Mouse (Mus musculus) c-Kit-positive CD71-positive TER-119-negative erythroid progenitor cells, embryonic 14.5 days (primary cell): Measurements from ENCODE around the gene Cep350.

Source experiments
- DNase-seq: peaks from one replicate; pipeline ENCODE4 v3.0.0-alpha.2; 2013; ENCODE audit warnings: low read depth

The Cep350 gene

GRCm38 (mm10) chr1:155973068-155973718, at the start of gene Cep350:
Cep350 (minus strand) TSS chr1:155973255.
- DNase-seq = peak; percentile 97

- DNase-seq = no peak
Observed at GRCm38 (mm10) chr1:156020402-156020801, 47.3 kb upstream of the Cep350 start.

DNA sequence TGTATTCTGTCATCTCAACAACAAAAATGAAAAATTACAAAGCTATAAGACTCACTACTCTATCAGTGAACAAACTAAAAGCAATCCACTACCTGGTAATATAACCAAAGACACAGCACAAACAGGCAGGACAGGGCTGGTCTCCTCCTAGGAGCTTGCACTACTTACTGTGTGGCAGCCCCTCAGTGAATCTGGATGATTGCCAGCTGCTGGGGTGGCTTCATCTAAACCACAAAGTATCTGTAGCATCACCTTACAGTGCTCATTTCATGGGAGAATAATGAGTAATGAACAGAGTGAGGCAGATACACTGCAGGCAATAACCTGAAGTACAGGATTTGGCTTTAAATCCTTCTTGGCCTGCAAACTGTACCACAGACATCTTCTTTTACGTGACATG, 46.7 kb upstream of the Cep350 start:
- DNase-seq = no peak

- DNase-seq = no peak
Observed at GRCm38 (mm10) chr1:156009003-156009402, 35.9 kb upstream of the Cep350 start.

DNA sequence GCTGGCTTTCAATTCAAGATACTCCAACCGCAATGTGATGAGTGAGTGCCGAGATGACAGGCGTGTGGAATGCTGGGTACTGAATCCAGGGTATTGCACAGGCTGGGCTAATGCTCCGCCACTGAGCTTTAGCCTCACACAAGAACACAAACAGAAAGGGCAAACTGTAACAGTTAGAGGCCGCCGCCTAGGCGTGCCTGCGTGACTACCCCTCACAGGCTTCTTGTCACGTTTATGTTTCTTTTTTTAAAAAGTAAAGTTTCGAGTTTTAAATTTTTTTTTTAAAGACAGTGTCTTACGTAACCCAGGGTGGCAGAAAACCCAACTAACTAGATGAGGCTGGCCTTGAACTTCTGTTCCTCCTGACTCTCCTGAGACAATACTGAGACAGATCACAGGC, 32.9 kb upstream of the Cep350 start:
- DNase-seq = no peak

DNA sequence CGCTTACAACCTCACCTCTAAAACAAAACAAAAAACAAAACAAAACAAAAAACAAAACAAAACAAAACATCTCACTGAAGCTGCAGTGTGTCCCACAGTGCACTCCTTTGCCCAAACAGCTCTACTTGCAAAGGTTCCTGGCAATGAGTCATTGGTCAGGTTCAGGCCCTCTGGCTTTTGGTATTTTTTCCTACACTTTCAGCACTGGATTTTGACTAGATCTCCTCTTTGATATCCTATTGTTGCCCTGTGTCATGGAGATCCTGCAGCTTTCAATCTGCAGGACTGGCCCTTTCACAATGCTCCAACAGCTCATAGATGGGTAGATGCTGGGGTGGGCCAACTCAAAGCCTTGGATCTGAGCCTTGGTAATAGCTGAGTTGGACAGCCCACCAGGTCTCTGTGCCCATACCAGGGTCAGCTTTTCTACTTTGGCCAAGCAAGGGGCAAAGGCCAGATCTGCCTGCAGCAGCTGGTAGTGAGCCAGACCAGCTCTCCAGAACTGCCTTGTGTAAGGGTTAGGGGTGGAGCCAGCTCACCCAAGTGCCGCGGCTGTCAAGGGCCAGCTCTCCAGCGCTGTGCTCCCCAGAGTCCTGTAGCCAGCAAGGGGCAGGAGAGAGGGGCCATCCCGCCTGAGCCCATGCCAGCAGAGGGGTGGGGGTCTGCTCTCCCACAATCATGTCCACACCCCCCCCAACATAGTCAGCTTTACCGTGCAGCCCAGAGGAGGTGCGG, 30.3 kb upstream of the Cep350 start:
- no peak for DNase-seq

GRCm38 (mm10) chr1:156002366-156002765, 29.3 kb upstream of the Cep350 start:
- no peak for DNase-seq

- DNase-seq = no peak
Observed at GRCm38 (mm10) chr1:155995612-155996011, 22.6 kb upstream of the Cep350 start.

DNA sequence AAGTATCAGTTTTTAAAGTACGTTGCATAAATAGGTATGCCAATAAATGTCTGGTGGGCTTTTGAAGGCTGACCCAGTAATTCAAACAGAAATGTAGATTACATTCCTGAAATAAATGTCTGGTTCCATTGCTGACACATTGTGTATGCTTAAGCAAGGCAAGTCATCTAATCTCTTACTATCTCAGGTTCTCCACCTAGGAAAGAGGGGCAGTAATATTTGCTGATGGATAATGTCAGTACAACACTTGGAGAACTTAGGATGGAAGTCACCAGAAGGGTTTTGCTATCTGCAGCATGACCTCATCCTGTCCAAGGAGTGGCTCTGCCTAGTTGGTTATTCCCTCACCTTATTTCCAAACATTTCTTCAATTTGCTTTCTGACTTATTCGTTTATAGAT, 21.5 kb upstream of the Cep350 start:
- no peak for DNase-seq

DNA sequence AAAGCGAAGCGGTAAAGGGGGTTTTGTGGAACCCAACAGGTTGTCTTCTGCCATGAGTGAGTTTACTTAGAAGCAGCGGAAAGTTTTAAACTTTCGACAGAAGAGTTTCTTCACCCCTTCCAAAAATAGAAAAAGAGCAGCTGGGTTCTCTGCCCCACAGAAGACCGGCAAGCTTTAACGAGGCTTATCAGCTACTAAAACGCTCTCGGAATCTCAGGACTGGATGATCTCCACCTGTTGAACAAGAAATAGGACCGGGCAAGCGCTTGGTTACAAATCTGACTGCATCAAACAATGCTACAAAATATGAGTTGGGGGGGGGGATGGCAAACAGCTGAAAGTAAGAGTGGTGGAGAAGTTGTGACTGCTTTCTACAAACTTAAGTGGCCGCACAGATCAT, 17.3 kb upstream of the Cep350 start:
- DNase-seq = no peak

- DNase-seq = no peak
Observed at GRCm38 (mm10) chr1:155989387-155989786, 16.3 kb upstream of the Cep350 start.

GRCm38 (mm10) chr1:155987625-155988024, 14.6 kb upstream of the Cep350 start:
- DNase-seq = no peak

GRCm38 (mm10) chr1:155974931-155975330, 1.9 kb upstream of the Cep350 start:
- DNase-seq = peak; percentile 20

- peak; percentile 41 for DNase-seq
Observed at GRCm38 (mm10) chr1:155973719-155974379, 794 bp upstream of the Cep350 start.

DNA sequence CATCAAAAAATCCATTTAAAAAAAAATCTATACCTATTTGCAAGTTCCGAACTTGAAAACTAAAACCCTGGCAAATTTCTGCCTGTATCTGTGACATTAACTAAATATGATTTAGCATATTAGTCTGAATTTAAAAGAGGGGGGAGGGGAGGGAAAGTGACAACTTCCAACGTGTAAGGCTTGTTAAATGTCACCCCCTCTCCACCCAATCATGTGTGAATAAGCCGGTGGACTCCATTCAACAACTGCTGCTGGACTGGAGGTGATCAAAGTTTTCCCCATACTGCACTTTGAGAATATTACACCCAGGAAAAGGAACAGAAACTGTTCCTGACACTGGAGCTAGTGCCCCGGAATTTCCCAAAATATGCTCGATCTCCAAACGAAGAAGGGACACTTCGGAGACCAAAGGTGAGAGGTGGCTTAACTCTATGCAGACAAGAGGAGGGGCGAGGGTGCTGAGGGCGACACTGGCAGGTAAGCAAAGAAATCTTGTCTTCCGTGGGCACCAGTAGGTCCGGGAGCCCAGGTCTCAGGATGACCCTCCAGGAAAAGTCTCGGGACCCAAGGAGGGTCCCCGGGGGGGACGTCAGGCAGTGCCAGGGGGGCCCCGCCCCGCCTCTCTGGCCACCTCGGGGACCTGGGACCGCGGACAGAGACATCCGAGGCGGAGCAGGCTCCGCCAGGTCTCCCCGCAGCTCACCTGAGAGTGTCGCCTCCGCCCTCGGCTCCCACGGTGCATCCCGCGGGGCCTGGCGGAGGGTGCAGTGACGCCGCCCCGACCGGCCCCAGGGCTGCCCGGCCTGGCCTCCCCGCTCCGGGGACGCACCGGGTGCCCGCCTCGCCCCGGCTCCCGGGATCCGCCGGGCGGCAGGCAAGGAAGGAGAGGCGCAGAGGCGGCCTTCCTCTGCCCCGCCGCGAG, 648 bp downstream of the Cep350 start:
- peak; percentile 36 for DNase-seq

- no peak for DNase-seq
Observed at GRCm38 (mm10) chr1:155949170-155949569, 23.9 kb downstream of the Cep350 start.

- no peak for DNase-seq
Observed at GRCm38 (mm10) chr1:155944361-155944760, 28.7 kb downstream of the Cep350 start.

GRCm38 (mm10) chr1:155937416-155937815, 35.6 kb downstream of the Cep350 start:
- no peak for DNase-seq

DNA sequence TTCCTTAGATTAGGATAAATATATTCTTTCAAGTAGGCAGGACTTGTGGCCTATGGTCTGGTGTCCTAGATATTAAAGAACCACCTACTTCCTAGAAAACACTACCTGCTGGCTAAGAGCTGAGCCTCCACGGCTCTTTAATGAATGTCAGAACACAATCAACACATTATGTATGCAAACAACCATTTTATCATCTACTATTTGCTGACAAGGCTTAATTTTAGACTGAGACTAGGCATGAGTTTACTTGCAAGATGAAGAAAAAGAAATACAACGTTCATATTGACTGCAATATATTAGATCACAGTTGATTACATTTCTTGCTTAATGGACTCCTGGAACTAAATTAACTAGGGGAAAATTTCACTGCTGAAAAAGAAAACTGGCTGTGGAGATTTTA, 38.4 kb downstream of the Cep350 start:
- no peak for DNase-seq

- no peak for DNase-seq
Observed at GRCm38 (mm10) chr1:155903561-155903960, 69.5 kb downstream of the Cep350 start.

DNA sequence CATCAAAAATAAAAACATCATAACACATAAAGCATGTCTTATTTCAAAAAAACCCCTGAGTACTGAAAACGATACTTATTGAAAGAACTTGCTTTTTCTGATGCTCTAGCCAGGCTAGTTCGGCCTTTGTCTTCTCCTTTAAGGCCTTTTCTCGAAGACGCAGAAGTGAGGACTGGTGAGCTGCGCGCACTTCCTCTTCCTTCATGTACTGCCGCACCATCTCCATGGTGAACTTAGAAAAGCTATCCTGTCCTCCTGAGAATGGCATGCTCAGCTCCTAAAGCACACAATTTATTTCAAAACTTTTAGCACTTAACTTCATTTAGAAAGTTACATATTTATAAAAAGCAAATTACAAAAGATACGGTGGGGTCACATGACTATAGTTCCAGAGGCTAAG, 71.7 kb downstream of the Cep350 start:
- DNase-seq = no peak

GRCm38 (mm10) chr1:155894382-155894781, 78.7 kb downstream of the Cep350 start:
- no peak for DNase-seq
